Mouse (Mus musculus) embryonic facial prominence, embryonic 11.5 days (tissue): Measurements from ENCODE around the gene Arhgap45. TPM values are rescaled to one million over a fixed set of nuclear protein-coding genes. Genes with fewer than 3 reads are reported as not detected.
A peak's percentile ranks its signal among the peaks of the same experiment; 100 is the strongest.

Experiments
- ATAC-seq: fragments of 200-750 bp; cut with Nextera tagmentation; replicated peaks from 2 replicates; pipeline ENCODE4 v1.8.0; 2017; ENCODE audit warnings: low read depth; ENCODE audit not compliant: insufficient number of reproducible peaks, low FRiP score, low TSS enrichment
- DNase-seq: peaks from one replicate; pipeline ENCODE4 v3.0.0-alpha.2; 2015; ENCODE audit warnings: low spot score
- H3K27ac ChIP-seq: fragments of 300-500 bp; sonication (generic); replicated peaks from 2 replicates; pipeline ENCODE4 v1.5.1; 2014; ENCODE audit warnings: mild to moderate bottlenecking, low read depth, low read length, control low read depth
- H3K27me3 ChIP-seq: fragments of 300-500 bp; sonication (generic); 2 replicates; pipeline ENCODE4 v1.6.1; 2014; ENCODE audit warnings: mild to moderate bottlenecking, low read length, moderate library complexity, mixed read lengths; ENCODE audit not compliant: control insufficient read depth, insufficient read depth
- H3K36me3 ChIP-seq: fragments of 300-500 bp; sonication (generic); replicated peaks from 2 replicates; pipeline ENCODE4 v1.6.1; 2014; ENCODE audit warnings: low read depth, mild to moderate bottlenecking, low read length, moderate library complexity, mixed read lengths; ENCODE audit not compliant: control insufficient read depth, insufficient read depth
- H3K4me1 ChIP-seq: fragments of 300-500 bp; sonication (generic); 2 replicates; pipeline ENCODE4 v1.6.1; 2014; ENCODE audit warnings: low read length, mixed read lengths; ENCODE audit not compliant: control insufficient read depth, insufficient read depth
- H3K4me2 ChIP-seq: fragments of 300-500 bp; sonication (generic); 2 replicates; pipeline ENCODE4 v1.6.1; 2014; ENCODE audit warnings: low read depth, mild to moderate bottlenecking, control low read depth, low read length, moderate library complexity
- H3K4me3 ChIP-seq: fragments of 300-500 bp; sonication (generic); 2 replicates; pipeline ENCODE4 v1.5.1; 2014; ENCODE audit warnings: low read depth, low read length, control low read depth
- H3K9ac ChIP-seq: fragments of 300-500 bp; sonication (generic); replicated peaks from 2 replicates; pipeline ENCODE4 v1.6.1; 2014; ENCODE audit warnings: mild to moderate bottlenecking, control low read depth, low read length
- H3K9me3 ChIP-seq: fragments of 300-500 bp; sonication (generic); replicated peaks from 2 replicates; pipeline ENCODE4 v1.6.1; 2016; ENCODE audit warnings: mild to moderate bottlenecking, low read length, inconsistent platforms, mixed read lengths; ENCODE audit not compliant: control insufficient read depth
- WGBS: fragments of 180-500 bp; shearing (Covaris S2); extraction: QIAGEN DNeasy Blood & Tissue Kit; methylation state at CpG from one replicate; pipeline ENCODE4 v1.1.7; 2014; 5-methylcytosine and 5-hydroxymethylcytosine counted together
- polyA plus RNA-seq: library from polyadenylated mRNA; unstranded; fragments of >200 nt; fragmentation: Nextera tagmentation; extraction: Ambion mirVana; gene quantifications from 2 replicates; pipeline ENCODE4 v1.2.1, GENCODE M21; 2014

The Arhgap45 gene
- polyA plus RNA-seq, 1 experiment from 2014 or later, result 5.2 TPM

DNA sequence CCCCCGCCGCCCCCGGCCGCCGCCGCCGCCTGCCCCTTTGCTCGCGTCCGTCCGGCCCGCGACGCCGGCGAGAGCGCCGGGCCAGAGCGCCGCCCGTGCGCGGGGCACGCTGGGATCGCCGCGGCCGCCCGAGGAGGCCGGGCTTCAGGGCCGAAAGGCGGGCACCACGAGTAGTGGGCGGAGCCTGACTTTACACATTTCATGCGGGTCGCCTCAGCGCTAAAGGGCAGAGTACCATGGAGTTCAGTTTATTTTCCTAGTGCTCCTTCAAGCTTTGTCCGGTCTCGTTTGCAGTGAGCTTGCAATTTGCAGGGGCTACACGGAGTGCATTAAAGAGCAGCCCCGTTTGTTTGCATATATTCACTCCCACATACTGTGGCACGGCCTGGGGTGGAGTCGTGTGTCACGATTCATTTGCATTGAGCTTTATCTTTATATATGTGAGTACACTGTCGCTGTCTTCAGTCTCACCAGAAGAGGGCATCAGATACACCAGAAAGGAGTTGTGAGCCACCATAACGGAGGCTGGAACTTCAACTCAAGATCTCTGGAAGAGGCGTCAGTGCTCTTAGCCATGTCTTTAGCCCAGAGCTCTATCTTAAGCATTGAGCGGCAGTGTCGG is 32.1 kb upstream of the Arhgap45 start, which contains the start of gene Tmem259:
TSS of gene Tmem259 (minus strand) at position 136 of the 622 bp plus-strand sequence.
- Histone ChIP-seq H3K9ac (peak within 1 kb of the TSS; percentile 81), H3K4me1 (peaks cover 3% of the 10 kb centered on the region)

GRCm38 (mm10) chr10:79984871-79985270 is 31.6 kb upstream of the Arhgap45 start:
- ATAC-seq (peak; percentile 84), DNase-seq (peak; percentile 98)
- H3K9ac ChIP-seq, result peak overlapping the region; percentile 50
- no peaks in the 10 kb centered on the region; the same call in 1 of the 2 replicates for H3K36me3 ChIP-seq
- H3K4me2 ChIP-seq, result peak overlapping the region; percentile 71
- H3K27ac ChIP-seq, result peak overlapping the region; percentile 84
- peak overlapping the region; percentile 79 for H3K4me3 ChIP-seq
- no peaks in the 10 kb centered on the region for H3K9me3 ChIP-seq
- H3K4me1 ChIP-seq, result peaks cover 3% of the 10 kb centered on the region
- WGBS, result 0% methylated on average over 22 of the region's 22 CpGs
- no peaks in the 10 kb centered on the region for H3K27me3 ChIP-seq

More for the DNA sequence above, 32.1 kb upstream of the Arhgap45 start, which contains the start of gene Tmem259:
- Histone ChIP-seq H3K27me3 (no peaks in the 10 kb centered on the region), H3K9me3 (no peaks in the 10 kb centered on the region), H3K4me2 (peak within 1 kb of the TSS; percentile 88), H3K27ac (peak within 1 kb of the TSS; percentile 84), H3K4me3 (peak within 1 kb of the TSS; percentile 79), H3K36me3 (peaks cover 2% of the 10 kb centered on the region)
- WGBS, result 0% methylated on average over 37 of the region's 49 CpGs
- ATAC-seq, result peak; percentile 73
- DNase-seq, result peak; percentile 93

DNA sequence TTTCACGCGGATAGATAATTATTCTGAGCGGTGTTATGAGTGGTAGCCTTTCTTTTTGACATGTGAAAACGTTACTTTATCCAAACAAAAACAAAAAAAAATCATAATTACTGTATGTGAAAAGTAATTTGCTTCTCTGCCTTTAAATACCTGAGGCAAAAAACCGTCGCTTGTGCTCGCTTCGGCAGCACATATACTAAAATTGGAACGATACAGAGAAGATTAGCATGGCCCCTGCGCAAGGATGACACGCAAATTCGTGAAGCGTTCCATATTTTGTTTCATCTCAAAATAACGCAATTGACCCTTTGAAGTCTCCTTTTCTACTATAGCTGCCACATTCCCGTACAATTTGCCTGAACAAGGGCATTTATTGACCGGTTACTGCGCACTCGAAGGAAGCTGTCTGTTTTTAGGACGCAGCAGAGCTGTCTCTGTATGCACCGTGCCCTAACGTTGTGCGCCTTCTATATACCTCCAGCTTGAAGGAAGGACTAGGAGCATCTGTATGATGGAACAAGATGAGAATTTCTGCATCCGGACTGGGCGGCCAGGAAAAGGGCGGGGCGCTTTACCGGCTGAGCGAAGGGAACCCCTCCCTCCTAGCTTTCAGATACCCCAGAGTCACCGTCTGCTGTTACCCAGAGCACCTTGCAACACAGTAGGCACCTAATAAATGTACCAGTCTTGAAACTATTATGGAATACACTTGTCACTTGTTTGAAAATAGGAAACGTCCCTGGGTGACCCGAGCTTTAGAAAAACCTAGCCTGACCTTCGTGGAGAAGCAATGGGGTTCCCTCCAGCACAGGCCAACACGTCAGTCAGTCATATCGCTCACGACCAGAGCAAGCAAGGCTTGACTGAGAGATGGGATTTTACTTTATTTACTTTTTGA is 30.9 kb upstream of the Arhgap45 start:
- no peaks in the 10 kb centered on the region; the same call in 1 of the 2 replicates for H3K36me3 ChIP-seq
- peak overlapping the region; percentile 71 for H3K4me2 ChIP-seq
- peak overlapping the region; percentile 84 for H3K27ac ChIP-seq
- H3K4me1 ChIP-seq, result peaks cover 3% of the 10 kb centered on the region
- no peaks in the 10 kb centered on the region for H3K27me3 ChIP-seq
- H3K4me3 ChIP-seq, result peak overlapping the region; percentile 79
- peak; percentile 58 for DNase-seq
- peak overlapping the region; percentile 50 for H3K9ac ChIP-seq
- ATAC-seq, result no peak
- 5% methylated on average over 35 of the region's 35 CpGs for WGBS
- no peaks in the 10 kb centered on the region for H3K9me3 ChIP-seq

DNA sequence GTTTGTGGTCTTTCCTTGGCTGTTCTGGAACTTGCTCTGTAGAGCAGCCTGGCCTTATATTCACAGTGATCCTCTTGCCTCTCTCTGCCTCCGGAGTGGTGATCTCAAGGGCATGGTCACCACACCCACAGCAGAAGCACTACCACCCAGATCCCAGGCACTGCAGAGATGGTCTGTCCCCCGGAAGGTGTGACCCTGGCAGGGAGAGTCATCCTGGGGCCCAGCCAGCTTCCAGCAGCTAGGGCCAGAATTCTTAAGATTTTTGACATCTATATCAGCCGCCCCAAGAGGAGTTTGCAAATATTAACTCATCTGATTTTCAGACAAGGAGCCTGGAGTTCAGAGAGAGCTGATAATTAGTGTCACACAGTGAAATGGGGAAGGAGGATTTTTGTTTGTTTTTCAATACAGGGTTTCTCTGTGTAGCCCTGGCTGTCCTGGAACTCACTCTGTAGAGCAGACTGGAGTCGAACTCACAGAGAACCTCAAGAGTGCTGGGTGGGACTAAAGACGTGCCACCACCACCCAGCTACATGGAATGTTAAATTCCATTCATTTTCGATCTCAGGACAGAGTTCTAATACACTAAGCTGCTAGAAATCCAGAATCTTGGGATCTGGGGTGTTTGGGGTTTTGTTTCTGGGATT is 30.1 kb upstream of the Arhgap45 start:
- H3K36me3 ChIP-seq, result no peaks in the 10 kb centered on the region; the same call in 1 of the 2 replicates
- DNase-seq (no peak), ATAC-seq (no peak)
- peaks cover 3% of the 10 kb centered on the region for H3K4me1 ChIP-seq
- H3K9me3 ChIP-seq, result no peaks in the 10 kb centered on the region
- WGBS, result 35% methylated on average over 6 of the region's 6 CpGs
- peak overlapping the region; percentile 71 for H3K4me2 ChIP-seq
- no peaks in the 10 kb centered on the region for H3K27me3 ChIP-seq
- H3K9ac ChIP-seq, result no peak overlapping the region; the same call in 1 of the 2 replicates
- no peak overlapping the region for H3K27ac ChIP-seq
- no peak overlapping the region; the same call in 1 of the 2 replicates for H3K4me3 ChIP-seq

GRCm38 (mm10) chr10:79986963-79987362 is 29.5 kb upstream of the Arhgap45 start:
- Histone ChIP-seq H3K4me3 (no peak overlapping the region), H3K27me3 (no peaks in the 10 kb centered on the region), H3K9ac (no peak overlapping the region), H3K36me3 (peaks cover 2% of the 10 kb centered on the region), H3K4me2 (peak overlapping the region; percentile 5), H3K27ac (no peak overlapping the region), H3K4me1 (peaks cover 3% of the 10 kb centered on the region), H3K9me3 (no peaks in the 10 kb centered on the region)
- peak; percentile 89 for DNase-seq
- 2% methylated on average over 11 of the region's 11 CpGs for WGBS
- ATAC-seq, result no peak

DNA sequence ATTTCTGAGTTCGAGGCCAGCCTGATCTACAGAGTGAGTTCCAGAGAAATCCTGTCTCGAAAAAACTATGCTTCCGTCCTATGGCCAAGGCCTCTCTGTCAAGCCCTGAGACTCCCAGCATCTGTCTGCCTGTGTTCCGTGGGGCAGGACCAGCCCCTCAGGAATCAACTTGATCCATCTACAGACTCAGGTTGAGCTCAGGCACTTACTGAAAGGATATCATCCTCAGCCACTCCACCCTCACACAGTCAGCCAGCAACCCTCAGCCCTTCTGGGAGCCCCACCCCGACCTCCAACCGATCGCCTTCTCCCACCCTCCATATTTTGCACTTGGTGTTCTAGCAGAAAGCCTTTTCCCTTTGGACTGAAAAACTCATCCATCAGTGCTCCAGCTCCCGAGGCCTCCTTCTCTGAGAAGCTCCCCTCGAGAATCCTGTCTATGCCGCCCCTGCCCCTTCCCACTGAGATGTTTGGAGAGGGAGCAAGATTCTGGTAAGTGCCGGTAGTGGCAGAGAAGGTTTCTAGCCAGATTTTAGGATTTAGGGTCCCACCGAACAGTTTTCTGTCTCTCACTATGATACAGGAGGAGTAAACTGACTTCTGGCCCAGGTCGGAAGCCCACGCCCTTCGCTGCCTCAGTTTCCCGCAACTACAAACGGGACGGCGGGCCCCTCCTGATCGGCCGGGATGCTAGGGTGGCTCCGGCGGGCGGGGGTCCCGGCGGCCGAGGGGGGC is 28.5 kb upstream of the Arhgap45 start:
- H3K27ac ChIP-seq, result peak overlapping the region; percentile 70
- peaks cover 3% of the 10 kb centered on the region for H3K4me1 ChIP-seq
- no peak for ATAC-seq

DNA sequence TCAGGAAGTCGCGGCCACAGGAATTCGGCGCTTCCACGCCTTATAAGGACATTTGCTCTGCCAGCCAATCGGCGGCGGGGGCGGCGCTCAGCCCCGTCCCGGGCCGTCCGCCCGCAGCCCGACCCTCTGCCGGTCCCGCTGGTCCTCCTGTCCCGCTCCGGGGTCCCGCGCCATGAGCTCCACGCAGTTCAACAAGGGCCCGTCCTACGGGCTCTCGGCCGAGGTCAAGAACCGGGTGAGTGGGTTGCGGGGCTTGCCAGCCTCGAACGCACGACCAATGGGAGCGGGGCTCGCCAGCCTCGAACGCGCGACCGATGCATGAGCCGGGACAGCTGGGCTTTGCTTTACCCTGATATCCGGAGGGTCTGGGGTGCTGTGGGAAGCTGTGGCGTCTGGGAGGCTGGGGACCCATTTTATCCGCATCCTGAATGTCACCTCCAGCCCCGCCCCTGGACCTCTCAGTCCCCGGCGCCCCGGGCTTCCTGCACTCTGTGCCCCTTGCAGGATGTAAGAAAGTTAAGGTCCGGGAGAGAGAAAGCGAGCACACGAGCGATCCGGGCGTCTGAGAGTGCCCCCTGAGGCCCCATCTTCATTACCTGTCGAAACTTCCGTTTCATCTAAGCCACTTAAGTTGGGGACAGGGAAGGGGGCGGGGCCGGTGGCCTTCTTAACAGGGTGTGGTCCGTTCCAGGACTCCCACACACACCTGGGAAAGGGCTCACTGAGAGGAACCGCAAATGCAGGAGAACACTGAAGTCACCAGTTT is 27.8 kb upstream of the Arhgap45 start, which contains the start of gene Cnn2:
TSS of gene Cnn2 (plus strand) at position 79 of the 766 bp plus-strand sequence.
- ATAC-seq, result no peak
- Histone ChIP-seq H3K27ac (peak within 1 kb of the TSS; percentile 70), H3K27me3 (no peaks in the 10 kb centered on the region)

More for the DNA sequence above, 28.5 kb upstream of the Arhgap45 start:
- Histone ChIP-seq H3K4me3 (peak overlapping the region; percentile 64), H3K9me3 (no peaks in the 10 kb centered on the region), H3K9ac (peak overlapping the region; percentile 82), H3K36me3 (peaks cover 7% of the 10 kb centered on the region; the same call in 1 of the 2 replicates), H3K4me2 (peak overlapping the region; percentile 66), H3K27me3 (no peaks in the 10 kb centered on the region)
- peak; percentile 26 for DNase-seq
- 9% methylated on average over 27 of the region's 27 CpGs for WGBS

More for the DNA sequence above, 27.8 kb upstream of the Arhgap45 start, which contains the start of gene Cnn2:
- peak within 1 kb of the TSS; percentile 66 for H3K4me2 ChIP-seq
- H3K9me3 ChIP-seq, result no peaks in the 10 kb centered on the region
- under 1% methylated on average over 55 of the region's 59 CpGs for WGBS
- peak within 1 kb of the TSS; percentile 64 for H3K4me3 ChIP-seq
- peak within 1 kb of the TSS; percentile 82 for H3K9ac ChIP-seq
- H3K4me1 ChIP-seq, result peaks cover 3% of the 10 kb centered on the region
- H3K36me3 ChIP-seq, result peaks cover 13% of the 10 kb centered on the region; the same call in 1 of the 2 replicates
- DNase-seq, result peak; percentile 84
